Mouse (Mus musculus): ENCODE results near the gene Rtp1. TPM values are rescaled to one million over a fixed set of nuclear protein-coding genes. Genes with fewer than 3 reads are reported as not detected.

Rtp1 gene
- polyA plus RNA-seq (2016; fragmentation: Nextera tagmentation; extraction: Ambion mirVana) = 0.05 TPM in 1 of 2 replicates, not detected in the other

GRCm38 (mm10) chr16:23428647-23429319 lies at the start of gene Rtp1:
Gene Rtp1, plus strand, starts transcription at chr16:23429133.
- no peaks in the 10 kb centered on the region for H3K4me1 ChIP-seq
- H3K9me3 ChIP-seq = no peaks in the 10 kb centered on the region
- no peak within 1 kb of the TSS for H3K27ac ChIP-seq
- DNase-seq (ENCODE audit: extremely low spot score, low spot score) = no peak
- 90% methylated on average over 7 of the region's 7 CpGs for WGBS
- no peak within 1 kb of the TSS for H3K4me3 ChIP-seq
- H3K36me3 ChIP-seq (replicated peaks) = no peaks in the 10 kb centered on the region
- H3K27me3 ChIP-seq (ENCODE audit: poor library complexity, severe bottlenecking) = no peaks in the 10 kb centered on the region

- no peak overlapping the region for H3K27ac ChIP-seq
- WGBS = 86% methylated on average over 3 of the region's 3 CpGs
These were observed 49.2 kb upstream of the Rtp1 start for GRCm38 (mm10) chr16:23379536-23380230.

GRCm38 (mm10) chr16:23384304-23384703 lies 44.6 kb upstream of the Rtp1 start:
- Histone ChIP-seq H3K4me3 (no peak overlapping the region), H3K4me1 (no peaks in the 10 kb centered on the region), H3K27me3 (ENCODE audit: poor library complexity, severe bottlenecking) (no peaks in the 10 kb centered on the region), H3K36me3 (replicated peaks) (no peaks in the 10 kb centered on the region), H3K9me3 (no peaks in the 10 kb centered on the region; the same call in 1 of the 2 replicates), H3K27ac (no peak overlapping the region)
- DNase-seq (ENCODE audit: extremely low spot score, low spot score) = peak; percentile 5

More at GRCm38 (mm10) chr16:23379536-23380230, 49.2 kb upstream of the Rtp1 start:
- H3K36me3 ChIP-seq (replicated peaks) = no peaks in the 10 kb centered on the region
- no peak overlapping the region for H3K4me3 ChIP-seq
- no peaks in the 10 kb centered on the region for H3K4me1 ChIP-seq
- H3K27me3 ChIP-seq (ENCODE audit: poor library complexity, severe bottlenecking) = no peaks in the 10 kb centered on the region
- no peak for DNase-seq (ENCODE audit: extremely low spot score, low spot score)
- no peaks in the 10 kb centered on the region for H3K9me3 ChIP-seq

DNA sequence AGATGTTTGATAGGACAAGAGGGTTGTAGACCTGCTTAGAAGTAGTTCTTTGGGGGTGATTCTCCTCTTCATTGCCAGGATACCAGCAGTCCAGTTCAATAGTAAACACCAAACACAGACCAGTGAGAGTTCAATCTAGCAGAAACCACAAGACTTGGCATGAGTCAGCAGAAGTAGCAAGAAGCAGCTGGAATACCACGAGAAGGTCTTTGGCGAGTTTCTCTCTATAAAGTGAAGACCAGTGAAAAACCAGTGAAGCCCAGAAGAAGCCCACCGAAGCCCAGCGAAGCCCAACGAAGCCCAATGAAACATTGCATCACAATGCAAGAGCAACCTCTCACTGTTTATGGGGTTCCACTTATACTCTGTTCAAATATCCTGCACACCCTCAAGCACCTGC lies 31.0 kb upstream of the Rtp1 start:
- Histone ChIP-seq H3K27me3 (ENCODE audit: poor library complexity, severe bottlenecking) (no peaks in the 10 kb centered on the region), H3K4me1 (peaks cover 17% of the 10 kb centered on the region), H3K27ac (no peak overlapping the region), H3K36me3 (replicated peaks) (no peaks in the 10 kb centered on the region), H3K4me3 (no peak overlapping the region), H3K9me3 (no peaks in the 10 kb centered on the region)
- DNase-seq (ENCODE audit: extremely low spot score, low spot score) = no peak
- 88% methylated on average over 5 of the region's 5 CpGs for WGBS

DNA sequence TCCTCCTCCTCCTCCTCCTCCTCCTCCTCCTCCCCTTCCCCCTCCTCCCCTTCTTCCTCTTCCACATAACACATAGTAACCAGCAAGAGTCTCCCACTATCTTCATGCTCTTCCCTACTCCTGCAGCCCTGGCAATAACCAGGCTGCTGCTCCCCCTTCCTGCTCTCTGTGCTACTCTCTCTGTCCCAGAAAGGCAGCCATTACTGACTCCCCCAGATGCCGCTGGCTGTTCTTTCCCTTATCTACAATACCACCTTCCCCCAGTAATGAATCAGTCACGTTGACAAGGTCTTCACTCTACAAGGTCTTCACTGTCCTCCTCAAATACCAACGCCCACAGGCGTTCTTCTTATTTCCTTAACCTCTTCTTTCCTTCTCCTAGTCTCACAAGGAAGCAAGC lies 27.5 kb upstream of the Rtp1 start:
- WGBS = 73% methylated on average over 4 of the region's 4 CpGs
- Histone ChIP-seq H3K4me1 (peaks cover 23% of the 10 kb centered on the region), H3K4me3 (no peak overlapping the region), H3K27me3 (ENCODE audit: poor library complexity, severe bottlenecking) (no peaks in the 10 kb centered on the region), H3K36me3 (replicated peaks) (no peaks in the 10 kb centered on the region), H3K9me3 (no peaks in the 10 kb centered on the region), H3K27ac (peak overlapping the region; percentile 51; the same call in 1 of the 2 replicates)
- no peak for DNase-seq (ENCODE audit: extremely low spot score, low spot score)

- Histone ChIP-seq H3K36me3 (replicated peaks) (no peaks in the 10 kb centered on the region), H3K27me3 (ENCODE audit: poor library complexity, severe bottlenecking) (no peaks in the 10 kb centered on the region), H3K4me3 (no peak overlapping the region), H3K4me1 (peaks cover 23% of the 10 kb centered on the region), H3K9me3 (no peaks in the 10 kb centered on the region), H3K27ac (peak overlapping the region; percentile 51; the same call in 1 of the 2 replicates)
- 48% methylated on average over 3 of the region's 3 CpGs for WGBS
- DNase-seq (ENCODE audit: extremely low spot score, low spot score) = no peak
These were observed 27.0 kb upstream of the Rtp1 start for GRCm38 (mm10) chr16:23401959-23402358.

- Histone ChIP-seq H3K27ac (peak overlapping the region; percentile 51; the same call in 1 of the 2 replicates), H3K36me3 (replicated peaks) (no peaks in the 10 kb centered on the region), H3K27me3 (ENCODE audit: poor library complexity, severe bottlenecking) (no peaks in the 10 kb centered on the region), H3K4me1 (peaks cover 23% of the 10 kb centered on the region), H3K4me3 (no peak overlapping the region), H3K9me3 (no peaks in the 10 kb centered on the region)
- WGBS = 46% methylated on average over 8 of the region's 8 CpGs
- peak; percentile 78 for DNase-seq (ENCODE audit: extremely low spot score, low spot score)
These were observed 25.8 kb upstream of the Rtp1 start for GRCm38 (mm10) chr16:23403008-23403755.

DNA sequence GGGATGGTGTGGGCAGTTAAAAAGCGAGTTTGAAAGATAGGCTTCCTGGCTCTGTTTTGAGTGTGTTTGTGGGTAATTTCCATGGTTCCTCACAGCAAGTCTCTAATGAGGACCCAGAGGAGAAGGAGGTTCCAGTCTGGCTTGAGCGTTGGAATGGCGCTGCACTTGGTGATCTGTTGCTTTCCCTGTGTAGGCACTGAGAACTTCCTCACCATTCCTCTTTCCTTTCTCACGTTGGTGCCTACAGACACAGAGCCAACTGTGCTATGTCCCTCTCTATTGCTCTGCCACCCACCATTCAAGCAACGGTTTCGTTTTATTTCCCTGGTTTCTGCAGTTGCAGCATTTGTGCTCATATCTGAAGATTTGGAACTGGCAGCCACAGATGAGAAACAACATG lies 16.0 kb upstream of the Rtp1 start:
- Histone ChIP-seq H3K36me3 (replicated peaks) (no peaks in the 10 kb centered on the region), H3K27ac (no peak overlapping the region), H3K27me3 (ENCODE audit: poor library complexity, severe bottlenecking) (0 out of 2 replicates have a peak, but pooled peaks cover 2% of the 10 kb centered on the region), H3K4me1 (peaks cover 20% of the 10 kb centered on the region), H3K4me3 (no peak overlapping the region), H3K9me3 (no peaks in the 10 kb centered on the region)
- no peak for DNase-seq (ENCODE audit: extremely low spot score, low spot score)
- 83% methylated on average over 6 of the region's 6 CpGs for WGBS

- 34% methylated on average over 10 of the region's 10 CpGs for WGBS
- no peak overlapping the region for H3K27ac ChIP-seq
- H3K36me3 ChIP-seq (replicated peaks) = no peaks in the 10 kb centered on the region
- no peak for DNase-seq (ENCODE audit: extremely low spot score, low spot score)
- H3K4me3 ChIP-seq = 0 out of 2 replicates have a peak overlapping the region, but pooled peaks have one; percentile 14
- peaks cover 4% of the 10 kb centered on the region; the same call in 1 of the 2 replicates for H3K27me3 ChIP-seq (ENCODE audit: poor library complexity, severe bottlenecking)
- H3K9me3 ChIP-seq = no peaks in the 10 kb centered on the region
- peaks cover 21% of the 10 kb centered on the region for H3K4me1 ChIP-seq
These were observed 12.7 kb upstream of the Rtp1 start for GRCm38 (mm10) chr16:23416261-23416656.

- Histone ChIP-seq H3K27me3 (ENCODE audit: poor library complexity, severe bottlenecking) (peaks cover 4% of the 10 kb centered on the region; the same call in 1 of the 2 replicates), H3K4me1 (peaks cover 21% of the 10 kb centered on the region), H3K4me3 (no peak overlapping the region), H3K9me3 (no peaks in the 10 kb centered on the region), H3K27ac (no peak overlapping the region), H3K36me3 (replicated peaks) (no peaks in the 10 kb centered on the region)
- WGBS = 54% methylated on average over 9 of the region's 9 CpGs
- no peak for DNase-seq (ENCODE audit: extremely low spot score, low spot score)
These were observed 12.2 kb upstream of the Rtp1 start for GRCm38 (mm10) chr16:23416657-23417293.

GRCm38 (mm10) chr16:23417456-23418240 lies 11.3 kb upstream of the Rtp1 start:
- Histone ChIP-seq H3K27me3 (ENCODE audit: poor library complexity, severe bottlenecking) (peaks cover 4% of the 10 kb centered on the region; the same call in 1 of the 2 replicates), H3K27ac (no peak overlapping the region), H3K4me1 (peaks cover 21% of the 10 kb centered on the region), H3K4me3 (no peak overlapping the region), H3K36me3 (replicated peaks) (no peaks in the 10 kb centered on the region), H3K9me3 (no peaks in the 10 kb centered on the region)
- no peak for DNase-seq (ENCODE audit: extremely low spot score, low spot score)
- WGBS = 77% methylated on average over 13 of the region's 13 CpGs
